Comparison of ENCODE assay signal across 14 mouse cellular contexts in genomic region chr17:34110309-34110708, GRCm38 (mm10). TPM values are rescaled to one million over a fixed set of nuclear protein-coding genes. Genes with fewer than 3 reads are reported as not detected.
DNase-seq lines count a peak whose midpoint lies in the region; ATAC-seq and TF ChIP-seq lines count a peak whose summit lies in the region.
"Had no signal": no experiment of that assay in that cellular context is flagged by ENCODE, and none has a peak within 500 bp of the region (broad histone marks: within the 10 kb centered on the region; RNA-seq: fewer than 3 reads in every experiment).

No protein-coding gene starts in this region.

- no peak for DNase-seq in lung, postnatal 0 days (ENCODE audit: low spot score)
- DNase-seq in lung, postnatal 25 days (ENCODE audit: low spot score) = no peak
- no peak for DNase-seq in forebrain, embryonic 14.5 days (ENCODE audit: low spot score)
- no peak for DNase-seq in adrenal gland, adult 18-20 months (ENCODE audit: low spot score in 2 of 2)
- no peak for DNase-seq in thymus, postnatal 4 days
- DNase-seq: cerebellum, adult 2 months; layer of hippocampus, postnatal 36 days; lung, postnatal 10 days; thymus, postnatal 25 days had no signal

- H3K4me3 ChIP-seq in heart, embryonic 15.5 days = no peak overlapping the region
- H3K4me3 ChIP-seq in heart, embryonic 12.5 days = no peak overlapping the region
- H3K4me3 ChIP-seq in lung, postnatal 0 days (ENCODE audit: low read depth, low read length) = no peak overlapping the region
- no peak overlapping the region for H3K4me3 ChIP-seq in forebrain, embryonic 14.5 days (ENCODE audit: low read depth, low read length)
- H3K4me3 ChIP-seq in midbrain, embryonic 16.5 days (ENCODE audit: low read depth, low read length) = no peak overlapping the region

- 0 out of 2 replicates have a peak overlapping the region, but pooled peaks have one; percentile 25 for H3K27ac ChIP-seq in heart, embryonic 15.5 days
- H3K27ac ChIP-seq in heart, embryonic 12.5 days (ENCODE audit: poor library complexity, severe bottlenecking) = no peak overlapping the region
- no peak overlapping the region for H3K27ac ChIP-seq in lung, postnatal 0 days (ENCODE audit: low read length)
- H3K27ac ChIP-seq in forebrain, embryonic 14.5 days (ENCODE audit: low read depth, low read length) = peak overlapping the region; percentile 44; the same call in 1 of the 2 replicates
- 0 out of 2 replicates have a peak overlapping the region, but pooled peaks have one; percentile 18 for H3K27ac ChIP-seq in midbrain, embryonic 16.5 days (ENCODE audit: low read length)

- 49% methylated on average over 8 of the region's 8 CpGs for WGBS in heart, embryonic 15.5 days
- WGBS in heart, embryonic 12.5 days = 55% methylated on average over 8 of the region's 8 CpGs
- WGBS in lung, postnatal 0 days = 46% methylated on average over 8 of the region's 8 CpGs
- 55% methylated on average over 8 of the region's 8 CpGs for WGBS in forebrain, embryonic 14.5 days
- 63% methylated on average over 8 of the region's 8 CpGs for WGBS in midbrain, embryonic 16.5 days

- H3K27me3 ChIP-seq in heart, embryonic 15.5 days = no peaks in the 10 kb centered on the region
- no peaks in the 10 kb centered on the region for H3K27me3 ChIP-seq in heart, embryonic 12.5 days (replicated peaks)
- no peaks in the 10 kb centered on the region for H3K27me3 ChIP-seq in lung, postnatal 0 days (replicated peaks; ENCODE audit: insufficient read depth, low read length)
- H3K27me3 ChIP-seq in forebrain, embryonic 14.5 days (replicated peaks; ENCODE audit: control insufficient read depth, insufficient read depth, low read length) = no peaks in the 10 kb centered on the region
- H3K27me3 ChIP-seq in midbrain, embryonic 16.5 days (ENCODE audit: control insufficient read depth, insufficient read depth, low read depth, low read length) = no peaks in the 10 kb centered on the region

- H3K9me3 ChIP-seq in heart, embryonic 15.5 days (replicated peaks) = no peaks in the 10 kb centered on the region
- no peaks in the 10 kb centered on the region for H3K9me3 ChIP-seq in heart, embryonic 12.5 days (replicated peaks)
- no peaks in the 10 kb centered on the region for H3K9me3 ChIP-seq in lung, postnatal 0 days (ENCODE audit: low read length)
- no peaks in the 10 kb centered on the region for H3K9me3 ChIP-seq in forebrain, embryonic 14.5 days (replicated peaks; ENCODE audit: control insufficient read depth, low read length)
- no peaks in the 10 kb centered on the region for H3K9me3 ChIP-seq in midbrain, embryonic 16.5 days (replicated peaks; ENCODE audit: control insufficient read depth, low read length, poor library complexity, severe bottlenecking)

- no peak overlapping the region for H3K9ac ChIP-seq in heart, embryonic 15.5 days
- no peak overlapping the region for H3K9ac ChIP-seq in heart, embryonic 12.5 days
- H3K9ac ChIP-seq in lung, postnatal 0 days (replicated peaks; ENCODE audit: low read depth) = no peak overlapping the region
- H3K9ac ChIP-seq in forebrain, embryonic 14.5 days (ENCODE audit: low read length) = 0 out of 2 replicates have a peak overlapping the region, but pooled peaks have one; percentile 1
- no peak overlapping the region for H3K9ac ChIP-seq in midbrain, embryonic 16.5 days (ENCODE audit: low read depth, low read length)

- no peak overlapping the region for H3K4me2 ChIP-seq in heart, embryonic 15.5 days
- no peak overlapping the region for H3K4me2 ChIP-seq in heart, embryonic 12.5 days
- no peak overlapping the region for H3K4me2 ChIP-seq in lung, postnatal 0 days (replicated peaks; ENCODE audit: low read depth, low read length)
- H3K4me2 ChIP-seq in forebrain, embryonic 14.5 days (ENCODE audit: low read length) = no peak overlapping the region
- H3K4me2 ChIP-seq in midbrain, embryonic 16.5 days (ENCODE audit: low read length) = no peak overlapping the region

- peaks cover 15% of the 10 kb centered on the region for H3K4me1 ChIP-seq in heart, embryonic 15.5 days (replicated peaks)
- peaks cover 8% of the 10 kb centered on the region for H3K4me1 ChIP-seq in heart, embryonic 12.5 days (replicated peaks)
- H3K4me1 ChIP-seq in lung, postnatal 0 days (ENCODE audit: insufficient read depth, low read depth, low read length) = no peaks in the 10 kb centered on the region
- no peaks in the 10 kb centered on the region for H3K4me1 ChIP-seq in forebrain, embryonic 14.5 days (ENCODE audit: control insufficient read depth, insufficient read depth, low read length)
- 0 out of 2 replicates have a peak, but pooled peaks cover 5% of the 10 kb centered on the region for H3K4me1 ChIP-seq in midbrain, embryonic 16.5 days (ENCODE audit: control insufficient read depth, insufficient read depth, low read length)

- no peak for TF ChIP-seq CTCF in lung, postnatal 0 days (IDR thresholded peaks at IDR 0.05)

- peaks cover 52% of the 10 kb centered on the region for H3K36me3 ChIP-seq in heart, embryonic 15.5 days
- peaks cover 68% of the 10 kb centered on the region for H3K36me3 ChIP-seq in heart, embryonic 12.5 days
- H3K36me3 ChIP-seq in lung, postnatal 0 days (ENCODE audit: insufficient read depth, low read length) = peaks cover 43% of the 10 kb centered on the region
- peaks cover 64% of the 10 kb centered on the region for H3K36me3 ChIP-seq in forebrain, embryonic 14.5 days (ENCODE audit: control insufficient read depth, insufficient read depth, low read length)
- peaks cover 44% of the 10 kb centered on the region for H3K36me3 ChIP-seq in midbrain, embryonic 16.5 days (ENCODE audit: control insufficient read depth, insufficient read depth, low read length)

- no peak for TF ChIP-seq EP300 in lung, postnatal 0 days (IDR thresholded peaks at IDR 0.05)

- ATAC-seq in heart, embryonic 15.5 days (replicated peaks; ENCODE audit: insufficient number of reproducible peaks, insufficient read depth, low FRiP score, low read depth) = no peak
- no peak for ATAC-seq in heart, embryonic 12.5 days (ENCODE audit: insufficient number of reproducible peaks, low FRiP score)
- 0 out of 2 replicates have a peak, but pooled peaks have one; percentile 8 for ATAC-seq in lung, postnatal 0 days
- no peak for ATAC-seq in forebrain, embryonic 14.5 days
- ATAC-seq in midbrain, embryonic 16.5 days = no peak

RNA-seq across cellular contexts. Expression of gene H2-DMa, which starts 9.0 kb away (rescaled TPM):
- 6.0 and 13.6 TPM in 2 replicates for polyA plus RNA-seq in heart, embryonic 15.5 days (2015; fragmentation: Nextera tagmentation; extraction: Ambion mirVana)
- polyA plus RNA-seq in heart, embryonic 12.5 days (2016; fragmentation: Nextera tagmentation; extraction: Ambion mirVana) = 3.9 and 7.8 TPM in 2 replicates
- 20.7 and 23.9 TPM in 2 replicates for polyA plus RNA-seq in lung, postnatal 0 days (2015; fragmentation: Nextera tagmentation; extraction: Ambion mirVana)
- 11.0 and 11.6 TPM in 2 replicates for polyA plus RNA-seq in forebrain, embryonic 14.5 days (2014; fragmentation: Nextera tagmentation; extraction: Ambion mirVana)
- 22.5 and 22.7 TPM in 2 replicates for polyA plus RNA-seq in midbrain, embryonic 16.5 days (2015; fragmentation: Nextera tagmentation; extraction: Ambion mirVana)
- total RNA-seq in adrenal gland, adult 18-20 months (2021) = 10 to 100 TPM; 14.7 to 21.0 TPM

RNA-seq across cellular contexts. Expression of gene Brd2, which starts 12.1 kb away (rescaled TPM):
- polyA plus RNA-seq in heart, embryonic 15.5 days (2015; fragmentation: Nextera tagmentation; extraction: Ambion mirVana) = 59.0 and 77.7 TPM in 2 replicates
- polyA plus RNA-seq in heart, embryonic 12.5 days (2016; fragmentation: Nextera tagmentation; extraction: Ambion mirVana) = 89.4 and 90.6 TPM in 2 replicates
- 80.2 and 80.3 TPM in 2 replicates for polyA plus RNA-seq in lung, postnatal 0 days (2015; fragmentation: Nextera tagmentation; extraction: Ambion mirVana)
- polyA plus RNA-seq in forebrain, embryonic 14.5 days (2014; fragmentation: Nextera tagmentation; extraction: Ambion mirVana) = 118 and 137 TPM in 2 replicates
- 117 and 126 TPM in 2 replicates for polyA plus RNA-seq in midbrain, embryonic 16.5 days (2015; fragmentation: Nextera tagmentation; extraction: Ambion mirVana)
- 100 to 1,000 TPM; 199 to 244 TPM for total RNA-seq in adrenal gland, adult 18-20 months (2021)

RNA-seq across cellular contexts. Expression of gene H2-Oa, which starts 18.2 kb away (rescaled TPM):
- polyA plus RNA-seq in heart, embryonic 15.5 days (2015; fragmentation: Nextera tagmentation; extraction: Ambion mirVana) = 0.29 and 0.94 TPM in 2 replicates
- polyA plus RNA-seq in heart, embryonic 12.5 days (2016; fragmentation: Nextera tagmentation; extraction: Ambion mirVana) = 0.26 and 0.37 TPM in 2 replicates
- 0.48 and 1.1 TPM in 2 replicates for polyA plus RNA-seq in lung, postnatal 0 days (2015; fragmentation: Nextera tagmentation; extraction: Ambion mirVana)
- 0.22 TPM in 1 of 2 replicates, not detected in the other for polyA plus RNA-seq in forebrain, embryonic 14.5 days (2014; fragmentation: Nextera tagmentation; extraction: Ambion mirVana)
- 0.16 TPM in 1 of 2 replicates, not detected in the other for polyA plus RNA-seq in midbrain, embryonic 16.5 days (2015; fragmentation: Nextera tagmentation; extraction: Ambion mirVana)
- total RNA-seq in adrenal gland, adult 18-20 months (2021) = under 1 TPM; 0.36 to 0.54 TPM
- total RNA-seq: gastrocnemius, adult 8-10 months; heart, postnatal 25 days had no signal

RNA-seq across cellular contexts. Expression of gene H2-DMb2, which starts 32.8 kb away (rescaled TPM):
- 0.69 and 2.5 TPM in 2 replicates for polyA plus RNA-seq in heart, embryonic 15.5 days (2015; fragmentation: Nextera tagmentation; extraction: Ambion mirVana)
- polyA plus RNA-seq in heart, embryonic 12.5 days (2016; fragmentation: Nextera tagmentation; extraction: Ambion mirVana) = 0.21 TPM in 1 of 2 replicates, not detected in the other
- 1.8 and 2.2 TPM in 2 replicates for polyA plus RNA-seq in lung, postnatal 0 days (2015; fragmentation: Nextera tagmentation; extraction: Ambion mirVana)
- polyA plus RNA-seq in forebrain, embryonic 14.5 days (2014; fragmentation: Nextera tagmentation; extraction: Ambion mirVana) = 0.18 and 0.36 TPM in 2 replicates
- 0.49 and 0.53 TPM in 2 replicates for polyA plus RNA-seq in midbrain, embryonic 16.5 days (2015; fragmentation: Nextera tagmentation; extraction: Ambion mirVana)
- 1 to 10 TPM; 2.0 to 3.8 TPM for total RNA-seq in adrenal gland, adult 18-20 months (2021)

RNA-seq across cellular contexts. Expression of gene H2-DMb1, which starts 42.6 kb away (rescaled TPM):
- 0.34 and 3.2 TPM in 2 replicates for polyA plus RNA-seq in heart, embryonic 15.5 days (2015; fragmentation: Nextera tagmentation; extraction: Ambion mirVana)
- 0.33 and 0.41 TPM in 2 replicates for polyA plus RNA-seq in heart, embryonic 12.5 days (2016; fragmentation: Nextera tagmentation; extraction: Ambion mirVana)
- polyA plus RNA-seq in lung, postnatal 0 days (2015; fragmentation: Nextera tagmentation; extraction: Ambion mirVana) = 6.9 and 7.2 TPM in 2 replicates
- 0.66 and 1.2 TPM in 2 replicates for polyA plus RNA-seq in forebrain, embryonic 14.5 days (2014; fragmentation: Nextera tagmentation; extraction: Ambion mirVana)
- 0.69 and 0.88 TPM in 2 replicates for polyA plus RNA-seq in midbrain, embryonic 16.5 days (2015; fragmentation: Nextera tagmentation; extraction: Ambion mirVana)
- 10 to 100 TPM in 1 of 2 experiments, 1 to 10 TPM in 1; 8.5 to 13.3 TPM for total RNA-seq in adrenal gland, adult 18-20 months (2021)

Comparison
In these comparisons a context has a peak if more than half of its experiments do, and no peak if none do; other contexts are left out.
1. H3K27ac ChIP-seq: peak in heart, embryonic 15.5 days (single experiment), forebrain, embryonic 14.5 days (single experiment) and midbrain, embryonic 16.5 days (single experiment); none in heart, embryonic 12.5 days (single experiment) and lung, postnatal 0 days (single experiment).